Mouse (Mus musculus) MEL (cell line): ENCODE measurements around the gene Fam110a. TPM values are rescaled to one million over a fixed set of nuclear protein-coding genes. Genes with fewer than 3 reads are reported as not detected.

Experiments
- DNase-seq: peaks from one replicate; pipeline ENCODE4 v3.0.0; 2011; ENCODE audit warnings: low read depth, low spot score
- H3K27ac ChIP-seq: 2 replicates; pipeline ENCODE4 v1.5.1; 2012; ENCODE audit warnings: low read depth, mild to moderate bottlenecking, control low read depth, low read length, moderate library complexity; ENCODE audit not compliant: control insufficient read depth
- H3K27me3 ChIP-seq, 2 experiments: fragments of 150-350 bp in 1 of 2; sonication (generic) in 1 of 2; 2 replicates each; pipeline ENCODE4 v1.6.1; 2012; ENCODE audit warnings: low read length in 2 of 2, mild to moderate bottlenecking in 2 of 2, improper control_type of control experiment in 1 of 2, moderate library complexity in 1 of 2; ENCODE audit not compliant: insufficient read depth in 2 of 2, control insufficient read depth in 1 of 2
- H3K36me3 ChIP-seq, 2 experiments: 2 replicates each; pipeline ENCODE4 v1.6.1; 2012 to 2014; ENCODE audit warnings: low read length in 2 of 2, improper control_type of control experiment in 1 of 2, inconsistent platforms in 1 of 2, mild to moderate bottlenecking in 1 of 2; ENCODE audit not compliant: insufficient read depth in 2 of 2, control insufficient read depth in 1 of 2
- H3K4me1 ChIP-seq, 2 experiments: fragments of 150-350 bp in 1 of 2; sonication (generic) in 1 of 2; 2 replicates each; pipeline ENCODE4 v1.6.1; 2012; ENCODE audit warnings: low read length in 2 of 2, improper control_type of control experiment in 1 of 2, mild to moderate bottlenecking in 1 of 2; ENCODE audit not compliant: insufficient read depth in 2 of 2, control insufficient read depth in 1 of 2
- H3K4me3 ChIP-seq, 2 experiments: fragments of 150-350 bp in 1 of 2; sonication (generic) in 1 of 2; 2 replicates each; pipeline ENCODE4 v1.5.1; 2012; ENCODE audit warnings: low read depth in 2 of 2, low read length in 2 of 2, mild to moderate bottlenecking in 2 of 2, moderate library complexity in 2 of 2, control low read depth in 1 of 2, improper control_type of control experiment in 1 of 2; ENCODE audit not compliant: control insufficient read depth in 1 of 2, insufficient read depth in 1 of 2
- H3K79me2 ChIP-seq: 2 replicates; pipeline ENCODE4 v1.6.1; 2012; ENCODE audit warnings: mild to moderate bottlenecking, low read length, moderate library complexity; ENCODE audit not compliant: control insufficient read depth, poor library complexity, insufficient read depth
- H3K9ac ChIP-seq: 2 replicates; pipeline ENCODE4 v1.6.1; 2012; ENCODE audit warnings: low read depth, mild to moderate bottlenecking, control low read depth, low read length, moderate library complexity; ENCODE audit not compliant: control insufficient read depth, poor library complexity, severe bottlenecking
- H3K9me3 ChIP-seq: fragments of 150-350 bp; sonication (generic); replicated peaks from 2 replicates; pipeline ENCODE4 v1.6.1; 2012; ENCODE audit warnings: mild to moderate bottlenecking, low read length, improper control_type of control experiment, moderate library complexity; ENCODE audit not compliant: insufficient read depth
- CTCF ChIP-seq, 3 experiments: IDR thresholded peaks in 2 of 3; conservative IDR thresholded peaks in 1 of 3; 2 replicates each; pipeline ENCODE4 v1.5.1; 2011 to 2012; ENCODE audit warnings: low read length in 3 of 3, low read depth in 2 of 3, mild to moderate bottlenecking in 2 of 3, improper control_type of control experiment in 1 of 3, inconsistent platforms in 1 of 3, mixed read lengths in 1 of 3, moderate library complexity in 1 of 3; ENCODE audit not compliant: control insufficient read depth in 1 of 3, insufficient read depth in 1 of 3, poor library complexity in 1 of 3, severe bottlenecking in 1 of 3
- GABPA ChIP-seq: IDR thresholded peaks from 2 replicates; pipeline ENCODE4 v1.6.1; 2012; ENCODE audit warnings: low read depth, mild to moderate bottlenecking, inconsistent platforms, low read length, improper control_type of control experiment, moderate library complexity
- KAT2A ChIP-seq: conservative IDR thresholded peaks from 2 replicates; pipeline ENCODE4 v1.6.1; 2012; ENCODE audit warnings: low read depth, low read length, improper control_type of control experiment, inconsistent platforms
- MAFK ChIP-seq: IDR thresholded peaks from 2 replicates; pipeline ENCODE4 v1.6.1; 2011; ENCODE audit warnings: low read depth, mild to moderate bottlenecking, low read length, improper control_type of control experiment, borderline replicate concordance
- MAX ChIP-seq: IDR thresholded peaks from 2 replicates; pipeline ENCODE4 v1.6.1; 2011; ENCODE audit warnings: low read length, improper control_type of control experiment
- NRF1 ChIP-seq: IDR thresholded peaks from 2 replicates; pipeline ENCODE4 v1.6.1; 2014; ENCODE audit warnings: low read depth, mild to moderate bottlenecking, inconsistent platforms, low read length, improper control_type of control experiment, moderate library complexity; ENCODE audit not compliant: poor library complexity, insufficient read depth, severe bottlenecking
- POLR2A ChIP-seq, 2 experiments: IDR thresholded peaks; 2 replicates each; pipeline ENCODE4 v1.6.1; 2011 to 2012; ENCODE audit warnings: low read length in 2 of 2, mild to moderate bottlenecking in 2 of 2, control low read depth in 1 of 2, improper control_type of control experiment in 1 of 2, low read depth in 1 of 2, moderate library complexity in 1 of 2; ENCODE audit not compliant: control insufficient read depth in 1 of 2, insufficient read depth in 1 of 2, poor library complexity in 1 of 2
- RCOR1 ChIP-seq: IDR thresholded peaks from 2 replicates; pipeline ENCODE4 v1.6.1; 2012; ENCODE audit warnings: low read depth, mild to moderate bottlenecking, inconsistent platforms, low read length, improper control_type of control experiment
- USF2 ChIP-seq, 2 experiments: IDR thresholded peaks; 2 replicates each; pipeline ENCODE4 v1.6.1; 2011 to 2012; ENCODE audit warnings: improper control_type of control experiment in 2 of 2, low read length in 2 of 2, borderline replicate concordance in 1 of 2, inconsistent platforms in 1 of 2, low read depth in 1 of 2, mild to moderate bottlenecking in 1 of 2; ENCODE audit not compliant: insufficient read depth in 1 of 2
- ZKSCAN1 ChIP-seq: IDR thresholded peaks from 2 replicates; pipeline ENCODE4 v1.6.1; 2012; ENCODE audit warnings: low read depth, mild to moderate bottlenecking, inconsistent platforms, low read length, improper control_type of control experiment, moderate library complexity
- ZNF384 ChIP-seq: IDR thresholded peaks from 2 replicates; pipeline ENCODE4 v1.6.1; 2012; ENCODE audit warnings: low read depth, mild to moderate bottlenecking, inconsistent platforms, low read length, improper control_type of control experiment
- polyA plus RNA-seq, 2 experiments: library from polyadenylated mRNA; stranded (reverse) in 1 of 2; unstranded in 1 of 2; fragments of >175 nt in 1 of 2; fragments of >200 nt in 1 of 2; gene quantifications; 2 replicates each; pipeline versions ENCODE4 v1.2.1 to v1.2.4; 2012; ENCODE audit warnings: low replicate concordance in 2 of 2, low read depth in 1 of 2; ENCODE audit not compliant: insufficient read length in 2 of 2, insufficient read depth in 1 of 2, missing spikeins in 1 of 2
- total RNA-seq: library from RNA; depleted of rRNA; stranded (reverse); fragments of 300-350 nt; gene quantifications from 2 replicates; pipeline ENCODE4 v1.2.3, GENCODE M21; 2012

Gene Fam110a
- total and polyA plus RNA-seq, 3 experiments = 5.7 to 10.8 TPM; not detected in 1

DNA sequence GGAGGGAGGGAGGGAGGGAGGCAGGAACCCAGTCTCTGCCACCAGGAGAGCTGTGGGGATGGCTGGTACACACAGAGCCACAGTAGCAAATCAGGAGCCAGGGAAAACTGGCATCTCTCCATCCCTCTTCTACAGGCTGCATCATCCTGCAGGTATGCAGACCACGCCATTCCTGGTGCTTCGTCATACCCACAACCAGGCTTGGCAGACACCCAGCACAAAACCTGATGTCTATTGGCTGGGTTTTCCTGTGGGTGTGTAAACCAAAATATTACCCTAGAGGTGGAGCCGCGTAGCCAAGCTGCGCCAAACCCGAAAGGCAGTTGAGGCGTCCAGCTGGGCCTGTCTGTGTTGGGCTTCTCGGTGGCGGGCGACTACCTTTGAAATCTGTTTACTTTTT is 17.5 kb downstream of the Fam110a start:
- TF ChIP-seq GABPA = no peak
- TF ChIP-seq MAX = no peak
- TF ChIP-seq RCOR1 = no peak
- H3K27me3 ChIP-seq = no peaks in the 10 kb centered on the region

DNA sequence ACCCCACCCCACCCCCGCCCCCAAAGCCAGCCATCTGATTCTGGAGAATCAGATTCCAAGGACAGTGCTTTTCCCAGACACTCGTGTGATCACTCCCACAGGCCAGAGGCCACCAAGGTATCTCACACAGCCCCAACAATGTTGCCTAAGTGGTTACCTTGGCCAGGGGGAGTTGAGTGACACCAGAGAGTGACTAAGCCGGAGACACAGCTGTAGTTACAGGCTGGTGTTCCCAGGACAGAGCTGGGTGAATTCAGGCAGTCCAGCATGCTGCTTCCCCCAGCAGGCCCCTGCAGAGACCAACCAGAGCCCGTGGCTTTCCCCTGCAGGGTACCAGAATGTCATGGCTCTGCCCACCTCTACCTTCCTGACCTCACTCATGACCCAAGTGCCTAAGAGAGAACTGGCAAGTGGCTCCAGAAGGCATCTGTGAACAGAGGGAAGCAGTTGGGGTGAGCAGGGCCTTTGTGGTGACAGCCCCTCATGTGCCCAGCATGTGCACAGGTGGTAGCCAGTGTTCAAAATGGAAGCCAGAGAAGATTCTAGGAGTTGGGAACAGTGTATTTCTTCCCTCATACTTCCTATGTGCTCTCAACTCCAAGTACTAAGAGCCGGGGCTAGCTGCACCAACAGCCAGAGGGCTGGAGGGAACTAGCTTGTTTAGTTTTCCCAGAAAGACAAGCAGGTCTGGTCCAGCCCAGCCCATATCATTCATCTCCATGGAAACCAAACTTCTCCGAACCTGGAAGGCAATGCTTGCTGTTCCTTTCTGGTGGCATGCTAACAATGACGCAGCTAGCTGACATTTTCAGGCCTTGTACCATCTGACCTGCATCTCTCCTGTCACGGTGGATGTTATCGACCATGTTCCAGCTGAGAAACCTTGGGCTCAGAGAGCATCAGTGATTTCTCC is 18.5 kb downstream of the Fam110a start:
- Histone ChIP-seq H3K36me3 (no peaks in the 10 kb centered on the region), H3K27me3 (no peaks in the 10 kb centered on the region), H3K9ac (no peak overlapping the region), H3K4me1 (no peaks in the 10 kb centered on the region), H3K9me3 (no peaks in the 10 kb centered on the region), H3K27ac (no peak overlapping the region), H3K4me3 (no peak overlapping the region), H3K79me2 (no peaks in the 10 kb centered on the region)
- DNase-seq = no peak
- no peak for TF ChIP-seq ZNF384
- no peak for TF ChIP-seq ZKSCAN1
- no peak for TF ChIP-seq MAFK
- no peak for TF ChIP-seq CTCF (IDR thresholded peaks at IDR 0.05 in 2 of 3, conservative IDR thresholded peaks at IDR 0.05 in 1 of 3; ENCODE audit: control insufficient read depth in 1 of 3, insufficient read depth in 1 of 3, low read depth in 2 of 3, low read length in 3 of 3, poor library complexity in 1 of 3, severe bottlenecking in 1 of 3)

More for the DNA sequence above, 17.5 kb downstream of the Fam110a start:
- no peak for DNase-seq
- Histone ChIP-seq H3K79me2 (no peaks in the 10 kb centered on the region), H3K27ac (no peak overlapping the region), H3K4me3 (no peak overlapping the region), H3K4me1 (no peaks in the 10 kb centered on the region), H3K36me3 (no peaks in the 10 kb centered on the region), H3K9me3 (no peaks in the 10 kb centered on the region), H3K9ac (no peak overlapping the region)

DNA sequence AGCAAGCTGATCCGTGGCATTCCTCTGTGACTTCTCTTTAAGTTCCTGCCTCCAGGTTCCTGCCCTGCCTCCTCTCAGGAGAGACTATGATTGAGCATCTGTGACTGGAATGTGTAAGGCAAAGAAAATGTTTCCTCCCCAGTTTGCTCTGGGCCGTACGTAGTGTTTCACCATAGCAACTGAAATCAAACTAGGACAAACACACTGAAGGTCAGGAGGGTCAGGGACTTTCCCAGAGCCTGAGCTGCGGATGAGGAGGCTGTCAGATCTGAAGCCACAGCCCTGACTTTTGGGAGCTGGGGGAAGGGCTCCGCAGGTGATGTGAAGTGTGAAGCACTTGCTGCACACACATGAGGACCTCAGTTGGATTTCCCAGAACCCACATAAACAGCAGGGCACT is 20.7 kb downstream of the Fam110a start:
- TF ChIP-seq KAT2A (no peak), POLR2A (IDR thresholded peaks at IDR 0.05; ENCODE audit: control insufficient read depth in 1 of 2, insufficient read depth in 1 of 2, low read depth in 1 of 2, low read length in 2 of 2, poor library complexity in 1 of 2) (no peak), NRF1 (no peak), USF2 (IDR thresholded peaks at IDR 0.05; ENCODE audit: borderline replicate concordance in 1 of 2, insufficient read depth in 1 of 2, low read depth in 1 of 2, low read length in 2 of 2) (no peak)
- H3K9me3 ChIP-seq = no peaks in the 10 kb centered on the region
- H3K27ac ChIP-seq = no peak overlapping the region
- no peak overlapping the region for H3K9ac ChIP-seq
- H3K27me3 ChIP-seq = no peaks in the 10 kb centered on the region
- no peaks in the 10 kb centered on the region for H3K79me2 ChIP-seq
- H3K36me3 ChIP-seq = no peaks in the 10 kb centered on the region
- DNase-seq = no peak
- H3K4me1 ChIP-seq = no peaks in the 10 kb centered on the region
- H3K4me3 ChIP-seq = no peak overlapping the region
